Mouse (Mus musculus) gastrocnemius, postnatal 25 days (tissue): Measurements from ENCODE around the gene Gm156. TPM values are rescaled to one million over a fixed set of nuclear protein-coding genes. Genes with fewer than 3 reads are reported as not detected.
"Not testable (repeated sequence)": the region's sequence is repeated elsewhere in the genome, so short reads cannot be mapped to it uniquely, and the experiment has no call there.

Experiments
- DNase-seq: peaks from one replicate; pipeline ENCODE4 v3.0.0; 2022
- long read RNA-seq, 2 experiments: library from polyadenylated mRNA; stranded (forward); transcript quantifications; one replicate each; pipeline ENCODE4 v2.0.0; 2021
- total RNA-seq, 2 experiments: library from RNA; stranded (reverse); gene quantifications; 1 replicate in 1 of 2; 2 replicates in 1 of 2; pipeline ENCODE4 v1.2.3; 2021

Gene Gm156
- not detected for total RNA-seq
- long read RNA-seq, experiment 1 = 0 reads
- long read RNA-seq, experiment 2 = 0 reads

DNA sequence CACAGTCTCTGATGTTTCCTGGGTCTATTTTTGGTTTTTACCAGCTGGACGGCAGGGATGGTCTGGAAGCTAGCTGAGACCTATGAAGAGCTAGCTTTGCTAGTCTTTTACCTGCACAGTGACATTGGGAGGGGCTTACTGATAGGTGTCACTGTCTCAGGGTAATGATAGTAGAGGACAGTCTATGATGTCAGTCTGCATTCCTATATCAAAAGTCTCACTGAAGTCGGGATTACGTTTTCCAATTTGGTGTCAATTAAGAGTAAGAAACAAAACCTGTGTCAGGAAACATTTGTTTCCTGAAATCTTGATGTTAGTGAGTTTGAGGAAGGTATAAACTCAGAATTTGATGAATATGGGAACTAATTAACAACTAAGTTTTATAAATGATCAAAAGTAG is at the start of gene Gm156:
Gm156 (minus strand) TSS at position 101 of the 400 bp plus-strand sequence.
- DNase-seq = not testable (repeated sequence)

DNA sequence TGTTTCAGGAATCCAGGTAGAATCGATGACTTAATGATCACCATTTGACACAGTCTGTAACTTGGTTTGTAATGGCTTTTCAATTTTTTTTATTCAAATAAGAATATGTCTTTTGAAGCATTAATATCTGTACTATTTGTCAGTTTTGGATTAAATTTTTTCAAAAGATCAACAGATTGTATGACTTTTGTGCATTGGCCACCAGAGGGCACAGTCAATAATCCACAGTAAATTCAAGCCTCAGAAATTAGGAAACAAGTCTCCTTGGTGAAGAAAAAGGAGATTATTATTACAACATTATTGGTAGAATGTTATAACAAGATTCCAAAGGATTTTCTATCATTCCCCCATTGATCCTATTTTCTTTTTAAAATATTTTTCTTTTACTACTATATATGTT is 41.5 kb upstream of the Gm156 start:
- DNase-seq = no peak

DNA sequence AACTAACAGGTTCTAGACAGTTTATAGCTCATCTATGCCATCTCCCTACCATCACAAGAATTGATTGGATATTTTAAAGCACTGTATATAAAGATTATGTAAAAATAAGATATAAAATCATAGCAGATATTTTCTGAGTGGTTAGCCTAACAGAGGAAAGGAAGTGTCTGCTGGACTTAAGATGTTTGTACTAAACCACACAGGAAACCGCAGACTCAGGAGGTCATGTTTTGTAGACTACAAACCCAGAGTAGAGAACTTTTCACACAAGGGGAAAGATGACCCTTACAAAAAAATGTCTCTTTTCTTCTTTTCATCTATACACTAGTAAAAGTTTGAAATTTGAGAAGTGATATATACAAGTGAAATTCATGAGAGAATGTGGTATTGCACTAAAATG is 39.9 kb upstream of the Gm156 start:
- DNase-seq = no peak

- no peak for DNase-seq
These were observed 33.7 kb upstream of the Gm156 start for GRCm38 (mm10) chr6:129817731-129818130.

- no peak for DNase-seq
These were observed 36.4 kb downstream of the Gm156 start for GRCm38 (mm10) chr6:129747654-129748032.

DNA sequence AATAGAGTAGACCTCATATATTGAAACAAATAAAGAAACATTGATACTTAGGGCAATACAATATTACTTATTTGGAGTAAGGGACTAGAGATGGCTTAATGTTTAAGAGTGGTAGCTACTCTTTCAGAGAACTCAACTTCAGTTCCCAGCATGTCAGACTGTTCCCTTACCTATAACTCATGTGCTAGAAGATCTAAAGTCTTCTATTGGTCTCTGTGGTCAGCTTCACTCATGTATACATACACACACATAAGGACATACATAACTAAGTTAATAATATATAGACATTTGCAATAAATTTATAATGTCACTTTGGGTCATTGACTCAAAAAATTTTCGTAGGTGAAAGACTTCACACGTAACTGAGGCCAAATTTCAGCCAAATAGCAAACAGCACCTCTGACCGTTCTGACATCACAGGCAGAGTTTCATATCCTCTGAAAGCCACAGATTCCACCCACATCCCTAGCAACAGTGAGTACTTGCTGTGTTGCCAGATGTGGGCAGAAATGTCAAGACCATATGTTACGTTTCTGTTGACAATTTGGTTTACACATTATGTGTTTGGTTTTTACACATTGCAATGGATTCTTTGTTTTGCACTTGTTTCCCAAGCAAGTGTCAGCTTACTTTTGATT is 36.9 kb downstream of the Gm156 start:
- DNase-seq = no peak

DNA sequence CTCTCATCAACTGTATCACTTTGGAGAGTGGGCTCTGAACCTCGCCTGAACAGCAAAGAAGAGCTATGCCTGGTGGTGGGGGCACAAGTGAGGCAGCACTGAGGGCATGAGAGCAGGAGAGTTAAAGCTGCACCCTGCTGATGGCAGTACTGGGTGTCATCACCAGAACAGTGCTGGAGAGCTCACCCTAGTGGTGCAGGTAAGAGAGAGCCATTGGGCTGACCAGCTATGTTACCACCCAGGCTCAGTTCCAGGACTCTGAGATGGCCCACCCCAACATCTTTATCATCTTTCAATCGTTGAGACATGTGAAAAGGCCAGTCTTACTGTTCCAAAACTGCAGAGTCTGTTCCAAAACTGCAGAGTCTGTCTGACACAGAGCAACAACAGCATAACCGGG is 37.9 kb downstream of the Gm156 start:
- DNase-seq = no peak

- no peak for DNase-seq
These were observed 43.9 kb downstream of the Gm156 start, which contains the start of gene Klri2 for GRCm38 (mm10) chr6:129740069-129740721. Klri2 (minus strand) TSS chr6:129740484.

DNA sequence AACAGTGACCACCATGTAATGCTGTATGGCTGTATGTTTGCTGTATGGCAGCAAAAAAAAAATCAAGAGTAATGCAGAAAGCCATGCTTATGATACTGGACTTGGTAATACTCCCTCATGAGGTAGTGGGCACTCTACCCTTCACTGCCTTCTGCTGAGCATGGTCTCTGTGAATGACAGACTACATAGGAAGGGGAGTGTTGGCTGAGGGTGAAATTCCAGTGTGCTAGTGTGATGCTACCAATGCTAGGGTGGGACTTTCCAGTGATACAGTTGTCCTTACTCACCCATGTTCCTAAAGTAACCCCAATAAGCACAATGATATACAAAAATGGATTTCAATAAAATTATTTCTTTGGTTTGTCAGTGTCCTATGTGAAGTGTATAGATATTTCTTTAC is 47.7 kb downstream of the Gm156 start:
- no peak for DNase-seq

- no peak for DNase-seq
These were observed 56.8 kb downstream of the Gm156 start for GRCm38 (mm10) chr6:129727237-129727636.

DNA sequence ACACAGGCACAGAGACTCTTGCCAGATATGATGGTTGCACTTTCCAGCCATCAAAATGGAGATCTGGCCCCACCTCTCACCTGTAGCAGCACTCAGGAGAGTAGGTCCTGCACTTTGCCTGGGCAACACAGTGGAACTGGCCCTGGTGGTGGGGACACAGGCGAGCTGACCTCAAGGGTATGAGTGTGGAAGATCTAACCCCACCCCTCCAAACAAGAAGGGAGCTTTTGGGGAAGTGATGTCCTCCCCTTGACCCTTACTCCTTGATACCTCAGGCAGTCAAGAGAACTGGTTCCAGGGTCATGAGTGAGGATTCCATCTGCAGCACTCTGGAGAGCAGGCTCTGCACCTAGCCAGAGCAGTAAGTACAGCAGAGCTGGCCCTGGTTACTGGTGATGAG is 62.7 kb downstream of the Gm156 start:
- DNase-seq = no peak

DNA sequence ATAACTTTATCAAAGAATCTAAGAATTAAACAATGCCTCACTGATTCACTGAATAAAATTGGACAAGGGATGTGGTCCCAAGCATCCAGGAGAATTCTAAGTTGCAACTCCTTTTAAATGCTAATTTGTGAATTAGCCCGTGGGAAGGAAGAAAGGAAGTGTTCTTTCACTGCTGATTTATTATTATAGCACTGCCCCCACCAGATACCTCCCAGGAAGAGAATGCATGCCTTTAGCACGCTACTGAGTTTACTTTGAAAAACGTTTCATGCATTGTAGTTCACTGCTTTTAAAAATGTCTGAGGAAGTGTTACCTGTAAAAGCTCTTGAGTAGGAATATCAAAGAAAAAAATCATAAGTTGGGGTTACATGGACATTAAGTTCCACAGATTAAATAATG is 63.6 kb downstream of the Gm156 start:
- DNase-seq = no peak

GRCm38 (mm10) chr6:129717032-129717431 is 67.0 kb downstream of the Gm156 start, which contains the start of gene Klri1:
Klri1 (minus strand) TSS chr6:129717132.
- DNase-seq = no peak

Other genes with a start within 250 kb of the Gm156 start
- not detected for gene Klre1, start 206.4 kb downstream of the Gm156 start, total RNA-seq
- not detected for gene Klrd1, start 192.5 kb downstream of the Gm156 start, total RNA-seq
- gene Klrk1, start 160.4 kb downstream of the Gm156 start, total RNA-seq = not detected
- gene Klrc3, start 140.9 kb downstream of the Gm156 start, total RNA-seq = not detected
- gene Klrc2, start 123.6 kb downstream of the Gm156 start, total RNA-seq = not detected
- not detected for gene Klrc1, start 105.3 kb downstream of the Gm156 start, total RNA-seq
- gene Klri1, start 67.1 kb downstream of the Gm156 start, total RNA-seq = not detected
- not detected for gene Klri2, start 43.8 kb downstream of the Gm156 start, total RNA-seq
- gene Gm17631, start 78.4 kb upstream of the Gm156 start, total RNA-seq = not detected
- not detected for gene Klra17, start 92.4 kb upstream of the Gm156 start, total RNA-seq
- gene Klra5, start 133.4 kb upstream of the Gm156 start, total RNA-seq = not detected
- gene Klra6, start 242.7 kb upstream of the Gm156 start, total RNA-seq = not detected